Mouse (Mus musculus) ES-Bruce4 (cell line): Measurements from ENCODE around the gene Tenm2. TPM values are rescaled to one million over a fixed set of nuclear protein-coding genes. Genes with fewer than 3 reads are reported as not detected.
A peak's percentile ranks its signal among the peaks of the same experiment; 100 is the strongest.

Experiments used
- H3K27ac ChIP-seq: 2 replicates; pipeline ENCODE4 v1.5.1; 2012; ENCODE audit warnings: low read length, inconsistent platforms; ENCODE audit not compliant: insufficient read depth
- H3K27me3 ChIP-seq: 2 replicates; pipeline ENCODE4 v1.6.1; 2012; ENCODE audit warnings: mild to moderate bottlenecking, low read length, inconsistent platforms; ENCODE audit not compliant: control insufficient read depth, poor library complexity, insufficient read depth, severe bottlenecking
- H3K36me3 ChIP-seq: 2 replicates; pipeline ENCODE4 v1.6.1; 2012; ENCODE audit warnings: inconsistent platforms, mild to moderate bottlenecking, low read length, moderate library complexity; ENCODE audit not compliant: control insufficient read depth, poor library complexity, insufficient read depth, severe bottlenecking
- H3K4me1 ChIP-seq: one replicate; pipeline ENCODE4 v1.8.1; 2011; ENCODE audit warnings: low read length; ENCODE audit not compliant: control insufficient read depth, insufficient read depth
- H3K4me3 ChIP-seq: 2 replicates; pipeline ENCODE4 v1.5.1; 2011; ENCODE audit warnings: low read depth, mild to moderate bottlenecking, low read length
- H3K9ac ChIP-seq: 2 replicates; pipeline ENCODE4 v1.6.1; 2012; ENCODE audit warnings: low read depth, mild to moderate bottlenecking, inconsistent platforms; ENCODE audit not compliant: poor library complexity, severe bottlenecking
- H3K9me3 ChIP-seq: replicated peaks from 2 replicates; pipeline ENCODE4 v1.6.1; 2012; ENCODE audit warnings: mild to moderate bottlenecking, low read length, inconsistent platforms; ENCODE audit not compliant: control insufficient read depth, poor library complexity, insufficient read depth, severe bottlenecking
- CTCF ChIP-seq: IDR thresholded peaks from one replicate; pipeline ENCODE4 v1.8.1; 2011; ENCODE audit warnings: low read depth, low read length
- EP300 ChIP-seq: IDR thresholded peaks from 2 replicates; pipeline ENCODE4 v1.6.1; 2011; ENCODE audit warnings: low read depth, low read length; ENCODE audit not compliant: insufficient read depth
- POLR2A ChIP-seq: IDR thresholded peaks from one replicate; pipeline ENCODE4 v1.8.1; 2011; ENCODE audit warnings: low read length; ENCODE audit not compliant: insufficient read depth
- polyA plus RNA-seq: library from polyadenylated mRNA; stranded (reverse); fragments of >200 nt; gene quantifications from 2 replicates; pipeline ENCODE4 v1.2.4, GENCODE M21; 2011; ENCODE audit warnings: low read depth; ENCODE audit not compliant: missing spikeins, insufficient read depth, insufficient read length

The Tenm2 gene
- polyA plus RNA-seq, 1 experiment: not detected

DNA sequence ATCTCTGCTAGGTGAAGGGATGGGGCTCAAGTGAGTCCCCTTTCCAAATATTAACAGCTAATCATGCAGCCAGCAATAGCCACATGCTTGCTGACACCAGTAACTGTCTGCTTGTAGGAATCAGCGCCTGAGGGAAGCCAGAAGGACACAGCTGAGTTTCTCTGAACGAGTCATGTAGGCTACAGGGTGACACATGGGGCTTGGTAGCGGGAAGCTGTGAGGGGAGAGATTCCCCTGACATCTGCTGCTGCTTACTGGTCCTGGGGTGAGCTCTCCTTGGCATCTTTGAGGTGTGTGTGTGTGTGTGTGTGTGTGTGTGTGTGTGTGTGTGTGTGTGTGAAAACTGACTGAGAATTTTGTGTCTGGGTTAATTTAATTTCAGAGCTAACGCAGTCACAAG, 708.3 kb downstream of the Tenm2 start:
- no peak overlapping the region for H3K4me3 ChIP-seq
- no peak for TF ChIP-seq EP300
- no peak for TF ChIP-seq CTCF
- TF ChIP-seq POLR2A: no peak
- no peak overlapping the region for H3K27ac ChIP-seq
- H3K27me3 ChIP-seq: no peaks in the 10 kb centered on the region
- no peaks in the 10 kb centered on the region for H3K4me1 ChIP-seq
- no peaks in the 10 kb centered on the region for H3K9me3 ChIP-seq
- no peak overlapping the region for H3K9ac ChIP-seq
- no peaks in the 10 kb centered on the region for H3K36me3 ChIP-seq

DNA sequence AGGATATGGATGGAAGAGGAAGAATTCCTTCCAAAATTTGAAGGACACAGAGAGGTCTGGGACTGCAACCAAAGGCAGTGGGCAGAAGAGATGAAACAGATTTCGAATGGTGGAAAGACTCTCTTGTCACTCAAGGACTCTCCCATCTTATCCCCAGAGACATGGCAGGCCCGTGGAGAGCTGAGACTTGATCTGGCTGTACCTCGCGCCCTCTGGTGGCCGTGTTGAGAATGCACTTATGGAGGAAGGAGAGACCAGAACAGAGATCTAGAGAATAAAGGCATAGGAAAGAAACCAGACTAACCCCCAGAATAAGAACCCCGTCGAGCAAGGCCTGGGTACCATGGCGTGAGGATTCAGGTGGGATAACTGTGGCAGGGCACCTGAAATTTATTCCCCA, 709.4 kb downstream of the Tenm2 start:
- H3K9ac ChIP-seq: no peak overlapping the region
- H3K27ac ChIP-seq: no peak overlapping the region
- no peaks in the 10 kb centered on the region for H3K9me3 ChIP-seq
- TF ChIP-seq CTCF: peak; percentile 82
- TF ChIP-seq EP300: no peak
- H3K4me3 ChIP-seq: no peak overlapping the region
- no peaks in the 10 kb centered on the region for H3K4me1 ChIP-seq
- H3K36me3 ChIP-seq: no peaks in the 10 kb centered on the region
- no peaks in the 10 kb centered on the region for H3K27me3 ChIP-seq

DNA sequence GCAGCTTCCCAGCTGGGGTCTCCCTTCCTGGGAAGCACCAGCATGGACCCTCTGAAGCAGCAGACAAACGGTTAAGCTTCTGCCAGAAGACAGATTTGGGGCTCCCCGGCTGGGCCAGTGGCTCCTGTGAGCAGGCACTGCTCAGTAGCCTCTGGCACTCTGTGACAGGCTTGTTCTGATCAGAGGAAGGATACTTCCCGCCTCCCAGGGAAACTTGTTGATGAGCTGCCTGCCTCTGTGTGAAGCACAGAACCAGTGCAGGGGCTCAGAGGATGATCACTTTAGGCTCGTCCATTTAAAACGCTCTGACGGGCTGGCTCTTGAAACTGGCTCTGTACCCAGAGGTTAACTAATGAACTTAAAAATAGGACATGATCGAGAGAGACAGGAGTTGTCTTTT, 723.3 kb downstream of the Tenm2 start:
- Histone ChIP-seq H3K9ac (no peak overlapping the region), H3K4me3 (no peak overlapping the region), H3K27ac (no peak overlapping the region), H3K36me3 (no peaks in the 10 kb centered on the region), H3K9me3 (no peaks in the 10 kb centered on the region), H3K27me3 (no peaks in the 10 kb centered on the region), H3K4me1 (no peaks in the 10 kb centered on the region)
- no peak for TF ChIP-seq CTCF
- no peak for TF ChIP-seq EP300
- TF ChIP-seq POLR2A: no peak

DNA sequence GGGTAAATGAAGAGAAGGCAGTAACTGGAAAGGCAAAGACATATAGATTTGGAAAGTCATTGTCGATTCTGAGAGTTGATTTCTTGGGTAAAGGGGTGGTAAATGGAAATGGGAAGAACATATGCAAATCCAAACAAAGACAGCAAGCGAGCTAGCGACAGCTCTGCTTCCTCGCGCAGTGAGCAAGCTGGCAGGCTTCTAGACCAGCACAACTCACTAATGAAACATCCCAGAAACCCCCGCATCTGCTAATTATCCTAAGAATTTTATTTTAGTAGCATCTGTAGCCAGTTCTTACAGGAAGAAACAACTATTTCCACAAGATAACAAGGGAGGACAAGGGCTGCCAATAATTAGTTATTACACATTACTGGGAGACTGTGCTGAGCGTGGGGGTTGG, 727.5 kb downstream of the Tenm2 start:
- Histone ChIP-seq H3K4me3 (no peak overlapping the region), H3K4me1 (no peaks in the 10 kb centered on the region), H3K27ac (no peak overlapping the region), H3K27me3 (no peaks in the 10 kb centered on the region), H3K9me3 (no peaks in the 10 kb centered on the region), H3K9ac (no peak overlapping the region), H3K36me3 (no peaks in the 10 kb centered on the region)
- TF ChIP-seq EP300: no peak
- TF ChIP-seq POLR2A: no peak
- TF ChIP-seq CTCF: no peak

DNA sequence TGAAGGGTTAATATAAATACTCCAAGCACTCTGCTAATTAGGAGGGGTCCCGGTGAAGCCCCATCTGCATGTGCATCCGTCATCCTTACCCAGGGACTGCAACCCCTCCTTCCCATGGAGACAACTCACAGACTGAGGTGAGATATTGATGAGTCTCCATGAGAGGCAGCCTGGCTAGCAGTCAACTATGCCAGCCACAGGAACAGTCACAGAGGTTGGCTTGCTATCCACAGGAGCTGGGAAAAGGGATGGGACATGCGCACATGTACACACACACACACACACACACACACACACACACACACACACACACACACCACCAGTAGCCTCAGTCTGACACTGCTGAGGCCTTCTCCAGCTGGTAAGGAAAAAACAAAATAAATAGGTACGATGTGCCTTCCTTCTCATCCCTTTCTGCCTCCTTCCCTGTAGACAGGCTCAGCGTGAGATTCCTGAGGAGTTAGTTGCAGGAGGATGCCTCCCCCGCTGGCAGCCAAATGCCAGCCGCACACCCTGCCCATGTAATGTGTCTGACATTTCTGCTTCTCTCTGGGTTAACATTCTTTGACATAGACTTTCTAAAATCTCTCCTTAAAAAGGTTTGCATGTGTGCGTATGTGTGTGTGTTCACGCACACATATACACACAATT, 740.7 kb downstream of the Tenm2 start:
- no peak overlapping the region for H3K9ac ChIP-seq
- no peak overlapping the region for H3K4me3 ChIP-seq
- TF ChIP-seq EP300 (no peak), CTCF (no peak), POLR2A (no peak)
- no peaks in the 10 kb centered on the region for H3K4me1 ChIP-seq
- no peaks in the 10 kb centered on the region for H3K9me3 ChIP-seq
- no peaks in the 10 kb centered on the region for H3K36me3 ChIP-seq
- no peak overlapping the region for H3K27ac ChIP-seq
- H3K27me3 ChIP-seq: no peaks in the 10 kb centered on the region

DNA sequence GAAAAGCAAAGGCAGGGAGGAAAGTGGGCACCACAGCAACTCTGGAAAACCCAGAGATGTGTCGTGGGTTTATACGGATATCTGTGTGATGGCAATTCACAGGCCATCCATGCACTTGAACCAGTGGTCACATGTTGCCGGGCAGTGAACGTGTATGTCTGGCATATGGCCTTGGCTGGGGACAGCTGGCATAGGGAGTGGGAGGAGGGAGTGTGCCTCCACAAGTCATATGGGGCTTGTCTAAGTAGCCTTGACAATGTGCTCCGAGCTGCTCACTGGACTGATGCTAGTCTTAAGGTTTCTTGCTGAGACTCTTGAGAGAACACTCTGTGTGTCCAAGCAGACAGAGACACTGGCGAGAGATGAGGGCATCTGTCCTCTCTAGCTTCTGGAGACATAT, 743.5 kb downstream of the Tenm2 start:
- no peaks in the 10 kb centered on the region for H3K9me3 ChIP-seq
- H3K4me3 ChIP-seq: no peak overlapping the region
- TF ChIP-seq EP300 (no peak), POLR2A (no peak), CTCF (no peak)
- H3K9ac ChIP-seq: no peak overlapping the region
- H3K36me3 ChIP-seq: no peaks in the 10 kb centered on the region
- H3K27ac ChIP-seq: no peak overlapping the region
- H3K27me3 ChIP-seq: no peaks in the 10 kb centered on the region
- H3K4me1 ChIP-seq: no peaks in the 10 kb centered on the region
